Mouse (Mus musculus): ENCODE results near the gene Rps9. TPM values are rescaled to one million over a fixed set of nuclear protein-coding genes. Genes with fewer than 3 reads are reported as not detected.
A peak's percentile ranks its signal among the peaks of the same experiment; 100 is the strongest.

The Rps9 gene
- 826 and 843 TPM in 2 replicates for polyA plus RNA-seq (2015; fragmentation: Nextera tagmentation; extraction: Ambion mirVana)

GRCm38 (mm10) chr7:3703879-3704441, at the start of gene Rps9:
TSS of gene Rps9 (plus strand) at chr7:3703993.
- H3K36me3 ChIP-seq = peaks cover 39% of the 10 kb centered on the region
- 2% methylated on average over 42 of the region's 42 CpGs for WGBS
- H3K27me3 ChIP-seq = no peaks in the 10 kb centered on the region
- H3K4me1 ChIP-seq (replicated peaks) = peaks cover 18% of the 10 kb centered on the region
- H3K9ac ChIP-seq = peak within 1 kb of the TSS; percentile 76
- H3K9me3 ChIP-seq (replicated peaks) = no peaks in the 10 kb centered on the region
- ATAC-seq (replicated peaks; ENCODE audit: insufficient number of reproducible peaks, insufficient read depth, low FRiP score, low read depth) = peak; percentile 95
- H3K27ac ChIP-seq = peak within 1 kb of the TSS; percentile 91
- H3K4me2 ChIP-seq = peak within 1 kb of the TSS; percentile 79
- H3K4me3 ChIP-seq = peak within 1 kb of the TSS; percentile 79

- WGBS = 75% methylated on average over 4 of the region's 4 CpGs
- Histone ChIP-seq H3K4me1 (replicated peaks) (no peaks in the 10 kb centered on the region), H3K4me2 (no peak overlapping the region), H3K36me3 (peaks cover 98% of the 10 kb centered on the region), H3K27me3 (no peaks in the 10 kb centered on the region), H3K9ac (no peak overlapping the region), H3K4me3 (no peak overlapping the region), H3K9me3 (replicated peaks) (no peaks in the 10 kb centered on the region), H3K27ac (no peak overlapping the region)
- ATAC-seq (replicated peaks; ENCODE audit: insufficient number of reproducible peaks, insufficient read depth, low FRiP score, low read depth) = no peak
These were observed 46.8 kb upstream of the Rps9 start for GRCm38 (mm10) chr7:3656966-3657365.

GRCm38 (mm10) chr7:3658578-3658977, 45.2 kb upstream of the Rps9 start:
- H3K9ac ChIP-seq = no peak overlapping the region
- no peak overlapping the region for H3K27ac ChIP-seq
- H3K4me1 ChIP-seq (replicated peaks) = peaks cover 6% of the 10 kb centered on the region
- ATAC-seq (replicated peaks; ENCODE audit: insufficient number of reproducible peaks, insufficient read depth, low FRiP score, low read depth) = no peak
- no peaks in the 10 kb centered on the region for H3K27me3 ChIP-seq
- no peak overlapping the region for H3K4me3 ChIP-seq
- no peaks in the 10 kb centered on the region for H3K9me3 ChIP-seq (replicated peaks)
- H3K36me3 ChIP-seq = peaks cover 98% of the 10 kb centered on the region
- no peak overlapping the region for H3K4me2 ChIP-seq
- WGBS = 90% methylated on average over 14 of the region's 14 CpGs

GRCm38 (mm10) chr7:3664524-3665214, 39.1 kb upstream of the Rps9 start:
- H3K4me3 ChIP-seq = peak overlapping the region; percentile 76
- ATAC-seq (replicated peaks; ENCODE audit: insufficient number of reproducible peaks, insufficient read depth, low FRiP score, low read depth) = peak; percentile 10; the same call in 1 of the 2 replicates
- no peaks in the 10 kb centered on the region for H3K27me3 ChIP-seq
- peak overlapping the region; percentile 94 for H3K27ac ChIP-seq
- peak overlapping the region; percentile 66 for H3K4me2 ChIP-seq
- 27% methylated on average over 15 of the region's 15 CpGs for WGBS
- H3K9ac ChIP-seq = peak overlapping the region; percentile 89
- peaks cover 27% of the 10 kb centered on the region for H3K4me1 ChIP-seq (replicated peaks)
- H3K36me3 ChIP-seq = peaks cover 38% of the 10 kb centered on the region
- no peaks in the 10 kb centered on the region for H3K9me3 ChIP-seq (replicated peaks)

GRCm38 (mm10) chr7:3665215-3666114, 38.3 kb upstream of the Rps9 start, which contains the start of gene Leng1:
TSS of gene Leng1 (minus strand) at chr7:3665840.
- Histone ChIP-seq H3K36me3 (peaks cover 30% of the 10 kb centered on the region), H3K9ac (peak within 1 kb of the TSS; percentile 89), H3K4me2 (peak within 1 kb of the TSS; percentile 66), H3K4me1 (replicated peaks) (peaks cover 27% of the 10 kb centered on the region), H3K27ac (peak within 1 kb of the TSS; percentile 94), H3K27me3 (no peaks in the 10 kb centered on the region), H3K9me3 (replicated peaks) (no peaks in the 10 kb centered on the region), H3K4me3 (peak within 1 kb of the TSS; percentile 76)
- 2% methylated on average over 45 of the region's 45 CpGs for WGBS
- ATAC-seq (replicated peaks; ENCODE audit: insufficient number of reproducible peaks, insufficient read depth, low FRiP score, low read depth) = peak; percentile 98

GRCm38 (mm10) chr7:3666921-3667391, 36.8 kb upstream of the Rps9 start:
- peak overlapping the region; percentile 10; the same call in 1 of the 2 replicates for H3K27ac ChIP-seq

GRCm38 (mm10) chr7:3674507-3675227, 29.1 kb upstream of the Rps9 start:
- Histone ChIP-seq H3K4me2 (no peak overlapping the region), H3K27ac (no peak overlapping the region), H3K27me3 (no peaks in the 10 kb centered on the region), H3K4me1 (replicated peaks) (no peaks in the 10 kb centered on the region), H3K4me3 (no peak overlapping the region), H3K9ac (no peak overlapping the region), H3K36me3 (no peaks in the 10 kb centered on the region), H3K9me3 (replicated peaks) (no peaks in the 10 kb centered on the region)
- ATAC-seq (replicated peaks; ENCODE audit: insufficient number of reproducible peaks, insufficient read depth, low FRiP score, low read depth) = peak; percentile 73
- 62% methylated on average over 10 of the region's 10 CpGs for WGBS

More at GRCm38 (mm10) chr7:3666921-3667391, 36.8 kb upstream of the Rps9 start:
- no peaks in the 10 kb centered on the region for H3K27me3 ChIP-seq
- WGBS = 10% methylated on average over 14 of the region's 14 CpGs
- H3K4me3 ChIP-seq = peak overlapping the region; percentile 28
- peaks cover 27% of the 10 kb centered on the region for H3K4me1 ChIP-seq (replicated peaks)
- no peak for ATAC-seq (replicated peaks; ENCODE audit: insufficient number of reproducible peaks, insufficient read depth, low FRiP score, low read depth)
- H3K9me3 ChIP-seq (replicated peaks) = no peaks in the 10 kb centered on the region
- H3K9ac ChIP-seq = no peak overlapping the region
- peak overlapping the region; percentile 66 for H3K4me2 ChIP-seq
- peaks cover 17% of the 10 kb centered on the region for H3K36me3 ChIP-seq

GRCm38 (mm10) chr7:3675228-3675548, 28.6 kb upstream of the Rps9 start:
- H3K27me3 ChIP-seq = no peaks in the 10 kb centered on the region
- no peaks in the 10 kb centered on the region for H3K4me1 ChIP-seq (replicated peaks)
- ATAC-seq (replicated peaks; ENCODE audit: insufficient number of reproducible peaks, insufficient read depth, low FRiP score, low read depth) = no peak
- H3K9ac ChIP-seq = no peak overlapping the region
- H3K4me3 ChIP-seq = no peak overlapping the region
- H3K27ac ChIP-seq = no peak overlapping the region
- no peak overlapping the region for H3K4me2 ChIP-seq
- no peaks in the 10 kb centered on the region for H3K9me3 ChIP-seq (replicated peaks)
- H3K36me3 ChIP-seq = no peaks in the 10 kb centered on the region
- WGBS = 80% methylated on average over 3 of the region's 3 CpGs

- Histone ChIP-seq H3K36me3 (no peaks in the 10 kb centered on the region), H3K4me1 (replicated peaks) (no peaks in the 10 kb centered on the region), H3K27ac (no peak overlapping the region), H3K4me2 (no peak overlapping the region), H3K4me3 (no peak overlapping the region), H3K9ac (no peak overlapping the region), H3K27me3 (no peaks in the 10 kb centered on the region), H3K9me3 (replicated peaks) (no peaks in the 10 kb centered on the region)
- 86% methylated on average over 12 of the region's 12 CpGs for WGBS
- ATAC-seq (replicated peaks; ENCODE audit: insufficient number of reproducible peaks, insufficient read depth, low FRiP score, low read depth) = no peak
These were observed 27.4 kb upstream of the Rps9 start for GRCm38 (mm10) chr7:3676371-3676770.

GRCm38 (mm10) chr7:3677342-3677741, 26.5 kb upstream of the Rps9 start, which contains the start of gene Tmc4:
TSS of gene Tmc4 (minus strand) at chr7:3677553.
- H3K36me3 ChIP-seq = no peaks in the 10 kb centered on the region
- 51% methylated on average over 9 of the region's 9 CpGs for WGBS
- no peak within 1 kb of the TSS for H3K9ac ChIP-seq
- ATAC-seq (replicated peaks; ENCODE audit: insufficient number of reproducible peaks, insufficient read depth, low FRiP score, low read depth) = no peak
- H3K4me2 ChIP-seq = no peak within 1 kb of the TSS
- H3K4me1 ChIP-seq (replicated peaks) = no peaks in the 10 kb centered on the region
- H3K4me3 ChIP-seq = peak within 1 kb of the TSS; percentile 3; the same call in 1 of the 2 replicates
- H3K27ac ChIP-seq = no peak within 1 kb of the TSS
- no peaks in the 10 kb centered on the region for H3K9me3 ChIP-seq (replicated peaks)
- no peaks in the 10 kb centered on the region for H3K27me3 ChIP-seq

Measured in heart, embryonic 15.5 days (tissue).